Mouse (Mus musculus): ENCODE data around the gene Gm10436. TPM values are rescaled to one million over a fixed set of nuclear protein-coding genes. Genes with fewer than 3 reads are reported as not detected.
"Not testable (repeated sequence)": the region's sequence is repeated elsewhere in the genome, so short reads cannot be mapped to it uniquely, and the experiment has no call there.

Gm10436 gene
- polyA plus RNA-seq (2015; fragmentation: Nextera tagmentation; extraction: Ambion mirVana), result not detected in 2 replicates

- H3K4me2 ChIP-seq (ENCODE audit: low read length); H3K4me1 ChIP-seq (ENCODE audit: control insufficient read depth, insufficient read depth, low read length); H3K4me3 ChIP-seq (ENCODE audit: low read depth, low read length); H3K27ac ChIP-seq (ENCODE audit: low read length); H3K9ac ChIP-seq (ENCODE audit: low read depth, low read length); H3K9me3 ChIP-seq (replicated peaks; ENCODE audit: control insufficient read depth, low read length, poor library complexity, severe bottlenecking); ATAC-seq; H3K36me3 ChIP-seq (ENCODE audit: control insufficient read depth, insufficient read depth, low read length); H3K27me3 ChIP-seq (ENCODE audit: control insufficient read depth, insufficient read depth, low read depth, low read length): not testable (repeated sequence)
- 79% methylated on average over 1 of the region's 1 CpGs for WGBS
Measured at GRCm38 (mm10) chr12:88182008-88182407, at the start of gene Gm10436. Gene Gm10436 (minus strand): TSS chr12:88182108.

DNA sequence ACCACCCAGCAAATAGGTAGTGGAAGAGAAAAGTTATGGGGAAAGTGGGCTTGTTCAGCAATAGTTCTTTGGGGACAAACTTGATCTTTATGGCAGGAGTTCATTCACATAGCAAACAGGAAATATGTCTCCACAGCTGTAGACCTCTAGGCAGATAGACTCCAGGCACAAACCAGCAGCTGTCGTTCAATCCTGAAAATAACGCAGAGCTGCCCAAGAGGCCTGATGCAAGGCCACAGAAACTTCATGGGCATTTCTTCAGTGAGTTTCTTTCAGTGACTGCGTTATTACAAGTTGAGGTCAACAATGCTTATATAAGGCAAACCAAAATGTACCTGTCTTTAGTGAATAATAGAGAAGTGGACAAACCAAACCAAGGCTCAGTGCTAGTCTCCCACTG lies 37.5 kb upstream of the Gm10436 start:
- no peaks in the 10 kb centered on the region for H3K36me3 ChIP-seq (ENCODE audit: control insufficient read depth, insufficient read depth, low read length)
- no peaks in the 10 kb centered on the region for H3K9me3 ChIP-seq (replicated peaks; ENCODE audit: control insufficient read depth, low read length, poor library complexity, severe bottlenecking)
- no peak overlapping the region for H3K4me3 ChIP-seq (ENCODE audit: low read depth, low read length)
- ATAC-seq, result no peak
- no peak overlapping the region for H3K9ac ChIP-seq (ENCODE audit: low read depth, low read length)
- H3K27ac ChIP-seq (ENCODE audit: low read length), result no peak overlapping the region
- H3K4me2 ChIP-seq (ENCODE audit: low read length), result no peak overlapping the region
- 93% methylated on average over 3 of the region's 3 CpGs for WGBS
- no peaks in the 10 kb centered on the region for H3K4me1 ChIP-seq (ENCODE audit: control insufficient read depth, insufficient read depth, low read length)
- H3K27me3 ChIP-seq (ENCODE audit: control insufficient read depth, insufficient read depth, low read depth, low read length), result no peaks in the 10 kb centered on the region

DNA sequence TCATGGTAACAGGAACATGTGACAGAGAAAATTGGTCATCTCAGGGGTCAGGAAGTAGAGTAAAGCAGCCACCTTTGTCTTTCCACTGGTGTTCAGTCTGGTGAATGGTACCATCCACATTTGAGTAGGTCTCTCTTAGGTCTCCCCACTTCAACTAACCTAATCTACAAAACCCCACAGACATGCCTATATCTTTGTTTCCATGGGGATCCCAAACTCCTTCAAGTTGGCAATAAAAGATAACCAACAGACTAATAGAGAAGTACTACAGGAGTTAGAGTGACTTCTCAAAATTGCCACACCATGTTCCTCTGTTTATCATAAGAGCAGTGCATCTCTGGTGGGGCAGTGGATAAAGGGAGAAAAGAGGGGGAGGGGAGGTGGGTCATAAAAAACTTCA lies 36.2 kb upstream of the Gm10436 start:
- not testable (repeated sequence) for H3K9me3 ChIP-seq (replicated peaks; ENCODE audit: control insufficient read depth, low read length, poor library complexity, severe bottlenecking); ATAC-seq; H3K9ac ChIP-seq (ENCODE audit: low read depth, low read length); H3K36me3 ChIP-seq (ENCODE audit: control insufficient read depth, insufficient read depth, low read length); H3K27ac ChIP-seq (ENCODE audit: low read length); H3K4me1 ChIP-seq (ENCODE audit: control insufficient read depth, insufficient read depth, low read length); H3K4me3 ChIP-seq (ENCODE audit: low read depth, low read length); H3K27me3 ChIP-seq (ENCODE audit: control insufficient read depth, insufficient read depth, low read depth, low read length); H3K4me2 ChIP-seq (ENCODE audit: low read length)

- Histone ChIP-seq H3K4me3 (ENCODE audit: low read depth, low read length) (no peak overlapping the region), H3K36me3 (ENCODE audit: control insufficient read depth, insufficient read depth, low read length) (no peaks in the 10 kb centered on the region), H3K27me3 (ENCODE audit: control insufficient read depth, insufficient read depth, low read depth, low read length) (no peaks in the 10 kb centered on the region), H3K4me2 (ENCODE audit: low read length) (no peak overlapping the region), H3K9me3 (replicated peaks; ENCODE audit: control insufficient read depth, low read length, poor library complexity, severe bottlenecking) (no peaks in the 10 kb centered on the region), H3K9ac (ENCODE audit: low read depth, low read length) (no peak overlapping the region), H3K4me1 (ENCODE audit: control insufficient read depth, insufficient read depth, low read length) (no peaks in the 10 kb centered on the region), H3K27ac (ENCODE audit: low read length) (no peak overlapping the region)
- no peak for ATAC-seq
- 88% methylated on average over 12 of the region's 12 CpGs for WGBS
Measured at GRCm38 (mm10) chr12:88214641-88215040, 32.7 kb upstream of the Gm10436 start.

GRCm38 (mm10) chr12:88211458-88211857 lies 29.6 kb upstream of the Gm10436 start:
- H3K9me3 ChIP-seq (replicated peaks; ENCODE audit: control insufficient read depth, low read length, poor library complexity, severe bottlenecking); ATAC-seq; H3K36me3 ChIP-seq (ENCODE audit: control insufficient read depth, insufficient read depth, low read length); H3K27ac ChIP-seq (ENCODE audit: low read length); H3K4me2 ChIP-seq (ENCODE audit: low read length); H3K4me3 ChIP-seq (ENCODE audit: low read depth, low read length); H3K9ac ChIP-seq (ENCODE audit: low read depth, low read length); H3K4me1 ChIP-seq (ENCODE audit: control insufficient read depth, insufficient read depth, low read length); H3K27me3 ChIP-seq (ENCODE audit: control insufficient read depth, insufficient read depth, low read depth, low read length): not testable (repeated sequence)
- 92% methylated on average over 9 of the region's 9 CpGs for WGBS

DNA sequence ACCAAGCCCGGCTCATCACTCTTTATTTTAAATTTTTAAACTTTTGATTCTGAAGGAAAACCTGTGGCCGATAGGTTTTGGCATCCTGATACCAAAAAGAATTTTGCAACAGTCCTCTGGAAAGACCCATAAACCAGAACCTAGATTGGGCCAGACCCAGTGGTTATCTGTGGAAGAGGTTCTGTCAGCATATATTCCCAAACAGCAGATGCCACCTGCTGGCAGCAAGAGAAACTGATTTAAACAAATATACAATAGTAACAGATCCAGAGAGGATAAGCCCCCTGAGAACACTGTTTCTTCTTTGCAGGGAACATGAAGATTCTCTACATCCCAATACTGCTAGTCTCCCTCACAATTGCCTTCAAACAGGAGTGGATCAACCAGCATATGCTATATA lies 20.9 kb upstream of the Gm10436 start:
- Histone ChIP-seq H3K4me1 (ENCODE audit: control insufficient read depth, insufficient read depth, low read length) (no peaks in the 10 kb centered on the region), H3K4me2 (ENCODE audit: low read length) (no peak overlapping the region), H3K36me3 (ENCODE audit: control insufficient read depth, insufficient read depth, low read length) (no peaks in the 10 kb centered on the region), H3K9me3 (replicated peaks; ENCODE audit: control insufficient read depth, low read length, poor library complexity, severe bottlenecking) (no peaks in the 10 kb centered on the region), H3K4me3 (ENCODE audit: low read depth, low read length) (no peak overlapping the region), H3K27ac (ENCODE audit: low read length) (no peak overlapping the region), H3K9ac (ENCODE audit: low read depth, low read length) (no peak overlapping the region), H3K27me3 (ENCODE audit: control insufficient read depth, insufficient read depth, low read depth, low read length) (no peaks in the 10 kb centered on the region)
- 90% methylated on average over 2 of the region's 2 CpGs for WGBS
- ATAC-seq, result no peak

Other genes starting within 250 kb of the Gm10436 start
- gene Gm2042, start 228.0 kb downstream of the Gm10436 start, polyA plus RNA-seq (2015; fragmentation: Nextera tagmentation; extraction: Ambion mirVana), result not detected in 2 replicates
- not detected in 2 replicates for gene Gm2075, start 170.3 kb downstream of the Gm10436 start, polyA plus RNA-seq (2015; fragmentation: Nextera tagmentation; extraction: Ambion mirVana)
- not detected in 2 replicates for gene Gm6803, start 163.3 kb downstream of the Gm10436 start, polyA plus RNA-seq (2015; fragmentation: Nextera tagmentation; extraction: Ambion mirVana)
- not detected in 2 replicates for gene Gm2056, start 155.1 kb downstream of the Gm10436 start, polyA plus RNA-seq (2015; fragmentation: Nextera tagmentation; extraction: Ambion mirVana)
- not detected in 2 replicates for gene Gm16368, start 98.4 kb downstream of the Gm10436 start, polyA plus RNA-seq (2015; fragmentation: Nextera tagmentation; extraction: Ambion mirVana)
- not detected in 2 replicates for gene Gm8332, start 68.0 kb upstream of the Gm10436 start, polyA plus RNA-seq (2015; fragmentation: Nextera tagmentation; extraction: Ambion mirVana)
- gene Gm5662, start 92.4 kb upstream of the Gm10436 start, polyA plus RNA-seq (2015; fragmentation: Nextera tagmentation; extraction: Ambion mirVana), result not detected in 2 replicates
- gene Gm5039, start 141.9 kb upstream of the Gm10436 start, polyA plus RNA-seq (2015; fragmentation: Nextera tagmentation; extraction: Ambion mirVana), result not detected in 2 replicates
- 42.7 and 48.6 TPM in 2 replicates for gene Adck1, start 178.4 kb upstream of the Gm10436 start, polyA plus RNA-seq (2015; fragmentation: Nextera tagmentation; extraction: Ambion mirVana)